Mouse (Mus musculus): ENCODE data around the gene Teddm2. TPM values are rescaled to one million over a fixed set of nuclear protein-coding genes. Genes with fewer than 3 reads are reported as not detected.

Gene Teddm2
- 0.21 and 0.29 TPM in 2 replicates for polyA plus RNA-seq (2012; ENCODE audit: low replicate concordance)

DNA sequence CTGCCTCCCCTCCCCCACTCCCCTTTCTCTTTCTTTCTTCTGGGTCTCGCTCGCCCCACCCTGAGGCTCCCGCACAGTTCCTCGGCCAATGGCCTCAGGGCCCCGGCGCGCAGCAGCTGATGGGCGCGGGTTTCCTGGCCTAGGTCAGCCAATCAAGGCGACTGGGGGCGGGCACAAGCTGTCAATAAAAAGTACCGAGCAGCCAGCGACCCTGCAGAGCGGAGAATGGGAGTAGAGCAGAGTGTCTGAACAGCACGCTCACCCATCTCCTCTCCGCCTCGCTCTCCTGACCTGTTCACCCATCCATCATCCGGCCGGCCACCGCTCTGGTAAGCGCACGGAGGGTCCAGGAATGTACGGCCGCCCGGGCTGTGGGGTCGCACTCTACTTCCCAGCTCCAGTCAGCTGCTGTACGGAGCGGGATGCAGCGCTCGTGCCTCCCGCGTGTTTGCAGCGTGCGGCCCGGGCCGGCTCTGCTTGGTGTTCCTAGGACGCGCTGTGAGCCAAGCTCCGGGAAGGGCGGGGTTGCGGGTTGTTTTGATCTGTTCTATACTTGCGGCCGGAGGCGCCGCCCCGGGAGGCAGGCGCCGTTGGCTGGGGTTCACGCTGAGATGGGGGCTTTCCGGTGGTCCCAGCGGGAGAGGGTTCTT is at the start of gene Teddm2, which contains the start of gene Glul:
Gene Teddm2 (minus strand): TSS at position 498 of the 650 bp plus-strand sequence.
Gene Glul (plus strand): TSS at position 214 of the 650 bp plus-strand sequence.

GRCm38 (mm10) chr1:153891442-153891841 is 8.6 kb downstream of the Teddm2 start, which contains the start of gene Teddm1a:
Teddm1a (plus strand) TSS chr1:153891742.

GRCm38 (mm10) chr1:153874045-153874444 is 26.0 kb downstream of the Teddm2 start, which contains the start of gene Teddm1b:
Teddm1b (plus strand) TSS chr1:153874345.

GRCm38 (mm10) chr1:153844042-153844441 is 56.0 kb downstream of the Teddm2 start, which contains the start of gene Rgsl1:
Rgsl1 (minus strand) TSS chr1:153844142.

Other genes starting within 250 kb of the Teddm2 start
- not detected in 2 replicates for gene Rgs8, start 247.2 kb downstream of the Teddm2 start, polyA plus RNA-seq (2012; ENCODE audit: low replicate concordance)
- gene Rgs16, start 159.9 kb downstream of the Teddm2 start, polyA plus RNA-seq (2012; ENCODE audit: low replicate concordance), result 0.93 and 1.3 TPM in 2 replicates
- gene Rnasel, start 150.8 kb downstream of the Teddm2 start, polyA plus RNA-seq (2012; ENCODE audit: low replicate concordance), result 5.2 and 6.1 TPM in 2 replicates
- not detected in 2 replicates for gene Rgsl1, start 56.1 kb downstream of the Teddm2 start, polyA plus RNA-seq (2012; ENCODE audit: low replicate concordance)
- gene Teddm1b, start 25.9 kb downstream of the Teddm2 start, polyA plus RNA-seq (2012; ENCODE audit: low replicate concordance), result not detected in 2 replicates
- gene Teddm1a, start 8.5 kb downstream of the Teddm2 start, polyA plus RNA-seq (2012; ENCODE audit: low replicate concordance), result not detected in 2 replicates
- 10.3 and 64.9 TPM in 2 replicates for gene Glul, start 284 bp downstream of the Teddm2 start, polyA plus RNA-seq (2012; ENCODE audit: low replicate concordance)